Mouse (Mus musculus): ENCODE data around the gene Dop1b. TPM values are rescaled to one million over a fixed set of nuclear protein-coding genes. Genes with fewer than 3 reads are reported as not detected.
A peak's percentile ranks its signal among the peaks of the same experiment; 100 is the strongest.

Gene Dop1b
- total and polyA plus RNA-seq, 3 experiments, result 0.90 to 4.5 (median 3.1) TPM

- TF ChIP-seq KAT2A (IDR thresholded peaks at IDR 0.05; ENCODE audit: insufficient replicate concordance, low read length) (0 out of 2 replicates have a peak, but pooled peaks have one; percentile 28), EP300 (IDR thresholded peaks at IDR 0.05; ENCODE audit: low read length) (peak; percentile 91), SMC3 (IDR thresholded peaks at IDR 0.05; ENCODE audit: low read depth, low read length) (peak; percentile 51), MAZ (IDR thresholded peaks at IDR 0.05; ENCODE audit: low read depth, low read length) (peak; percentile 65)
These were observed 86.9 kb downstream of the Dop1b start (continued) for GRCm38 (mm10) chr16:93798623-93799022.

GRCm38 (mm10) chr16:93799071-93799470 is 87.4 kb downstream of the Dop1b start:
- no peaks in the 10 kb centered on the region for H3K36me3 ChIP-seq (replicated peaks in 1 of 2; ENCODE audit: control insufficient read depth in 1 of 2, insufficient read depth in 1 of 2, low read length in 1 of 2)

GRCm38 (mm10) chr16:93799936-93800335 is 88.2 kb downstream of the Dop1b start:
- in situ Hi-C loops (cut with MboI; ENCODE audit: low pct_ligation_motif_present, low pct_unique_long_range_greater_than_20kb, low sequenced_read_pairs) (no loop called here), dilution Hi-C loops (cut with MboI; ENCODE audit: extremely low pct_ligation_motif_present, extremely low pct_unique_long_range_greater_than_20kb, low sequenced_read_pairs) (no loop called here)
- Histone ChIP-seq H3K79me2 (replicated peaks; ENCODE audit: control insufficient read depth, extremely low read depth, insufficient read depth, poor library complexity, severe bottlenecking) (no peaks in the 10 kb centered on the region), H3K4me2 (ENCODE audit: insufficient read depth, low read depth, poor library complexity, severe bottlenecking) (no peak overlapping the region), H3K9me3 (replicated peaks; ENCODE audit: low read length) (no peaks in the 10 kb centered on the region), H3K9ac (ENCODE audit: insufficient read depth, low read depth) (no peak overlapping the region), H3K27ac (ENCODE audit: insufficient read depth, low read depth) (no peak overlapping the region), H3K4me3 (replicated peaks in 1 of 3; ENCODE audit: low read depth in 2 of 3, low read length in 2 of 3, poor library complexity in 1 of 3) (no peak overlapping the region), H3K27me3 (replicated peaks) (no peaks in the 10 kb centered on the region), H3K36me3 (replicated peaks in 1 of 2; ENCODE audit: control insufficient read depth in 1 of 2, insufficient read depth in 1 of 2, low read length in 1 of 2) (peaks cover 0 to 2% of the 10 kb centered on the region in 2 experiments), H3K4me1 (ENCODE audit: control insufficient read depth in 1 of 2, insufficient read depth in 2 of 2) (peaks cover 11 to 19% of the 10 kb centered on the region in 2 experiments)
- DNase-seq (ENCODE audit: extremely low read depth), result no peak
- TF ChIP-seq CHD2 (IDR thresholded peaks at IDR 0.05; ENCODE audit: low read length) (no peak), TCF12 (IDR thresholded peaks at IDR 0.05; ENCODE audit: low read depth, low read length) (no peak), MAZ (IDR thresholded peaks at IDR 0.05; ENCODE audit: low read depth, low read length) (no peak), POLR2AphosphoS2 (IDR thresholded peaks at IDR 0.05; ENCODE audit: low read depth, low read length) (no peak), ZC3H11A (IDR thresholded peaks at IDR 0.05; ENCODE audit: low read depth, low read length) (no peak), CHD1 (IDR thresholded peaks at IDR 0.05; ENCODE audit: low read depth, low read length) (no peak), GABPA (IDR thresholded peaks at IDR 0.05; ENCODE audit: insufficient replicate concordance, low read depth, low read length) (no peak), ZNF384 (IDR thresholded peaks at IDR 0.05; ENCODE audit: low read depth, low read length) (no peak), PAX5 (IDR thresholded peaks at IDR 0.05; ENCODE audit: low read length) (no peak), MYC (IDR thresholded peaks at IDR 0.05; ENCODE audit: low read depth, low read length) (no peak), MAFK (IDR thresholded peaks at IDR 0.05; ENCODE audit: insufficient replicate concordance, low read length) (no peak), SMC3 (IDR thresholded peaks at IDR 0.05; ENCODE audit: low read depth, low read length) (no peak), ZKSCAN1 (IDR thresholded peaks at IDR 0.05; ENCODE audit: borderline replicate concordance, low read depth, low read length) (no peak)

More at GRCm38 (mm10) chr16:93799071-93799470, 87.4 kb downstream of the Dop1b start:
- Histone ChIP-seq H3K27me3 (replicated peaks) (no peaks in the 10 kb centered on the region), H3K79me2 (replicated peaks; ENCODE audit: control insufficient read depth, extremely low read depth, insufficient read depth, poor library complexity, severe bottlenecking) (no peaks in the 10 kb centered on the region), H3K4me1 (ENCODE audit: control insufficient read depth in 1 of 2, insufficient read depth in 2 of 2) (peaks cover 8 to 19% of the 10 kb centered on the region in 2 experiments), H3K9ac (ENCODE audit: insufficient read depth, low read depth) (no peak overlapping the region), H3K4me3 (replicated peaks in 1 of 3; ENCODE audit: low read depth in 2 of 3, low read length in 2 of 3, poor library complexity in 1 of 3) (no peak overlapping the region), H3K4me2 (ENCODE audit: insufficient read depth, low read depth, poor library complexity, severe bottlenecking) (peak overlapping the region; percentile 35; the same call in 1 of the 2 replicates), H3K9me3 (replicated peaks; ENCODE audit: low read length) (no peaks in the 10 kb centered on the region), H3K27ac (ENCODE audit: insufficient read depth, low read depth) (no peak overlapping the region)
- in situ Hi-C loops (cut with MboI; ENCODE audit: low pct_ligation_motif_present, low pct_unique_long_range_greater_than_20kb, low sequenced_read_pairs), result no loop called here
- DNase-seq (ENCODE audit: extremely low read depth), result no peak
- TF ChIP-seq MEF2A (IDR thresholded peaks at IDR 0.05; ENCODE audit: borderline replicate concordance, low read depth, low read length) (no peak), SMC3 (IDR thresholded peaks at IDR 0.05; ENCODE audit: low read depth, low read length) (no peak), ELF1 (IDR thresholded peaks at IDR 0.05; ENCODE audit: low read depth, low read length) (no peak), MAX (IDR thresholded peaks at IDR 0.05; ENCODE audit: low read length) (no peak), CHD2 (IDR thresholded peaks at IDR 0.05; ENCODE audit: low read length) (no peak), BHLHE40 (IDR thresholded peaks at IDR 0.05; ENCODE audit: low read depth, low read length) (no peak), POLR2A (IDR thresholded peaks at IDR 0.05; ENCODE audit: low read depth, low read length) (no peak), ZNF384 (IDR thresholded peaks at IDR 0.05; ENCODE audit: low read depth, low read length) (no peak), NELFE (IDR thresholded peaks at IDR 0.05; ENCODE audit: low read depth, low read length) (no peak), EP300 (IDR thresholded peaks at IDR 0.05; ENCODE audit: low read length) (no peak), HCFC1 (IDR thresholded peaks at IDR 0.05; ENCODE audit: low read depth, low read length) (no peak), MXI1 (IDR thresholded peaks at IDR 0.05; ENCODE audit: low read depth, low read length) (no peak)
- dilution Hi-C loops (cut with MboI; ENCODE audit: extremely low pct_ligation_motif_present, extremely low pct_unique_long_range_greater_than_20kb, low sequenced_read_pairs), result no loop called here
